Mouse (Mus musculus): ENCODE data around the gene Dnlz.

GRCm38 (mm10) chr2:26354401-26354800, 2.5 kb upstream of the Dnlz start:
- TF ChIP-seq CTCF (IDR thresholded peaks at IDR 0.05; ENCODE audit: extremely low read depth, insufficient read depth, insufficient read length, insufficient replicate concordance) (no peak), POLR2A (IDR thresholded peaks at IDR 0.05; ENCODE audit: low read depth, low read length) (no peak)
